Mouse (Mus musculus) forebrain, embryonic 15.5 days (tissue): ENCODE results near the gene Cryba4. TPM values are rescaled to one million over a fixed set of nuclear protein-coding genes. Genes with fewer than 3 reads are reported as not detected.

Source experiments
- ATAC-seq: fragments of 200-750 bp; cut with Nextera tagmentation; replicated peaks from 2 replicates; pipeline ENCODE4 v1.8.0; 2017; ENCODE audit warnings: mild to moderate bottlenecking, moderate TSS enrichment, moderate library complexity
- H3K27ac ChIP-seq: fragments of 300-500 bp; sonication (generic); replicated peaks from 2 replicates; pipeline ENCODE4 v1.5.1; 2015; ENCODE audit warnings: mild to moderate bottlenecking, inconsistent platforms
- H3K27me3 ChIP-seq: fragments of 300-500 bp; sonication (generic); 2 replicates; pipeline ENCODE4 v1.6.1; 2015; ENCODE audit warnings: inconsistent platforms
- H3K36me3 ChIP-seq: fragments of 300-500 bp; sonication (generic); 2 replicates; pipeline ENCODE4 v1.6.1; 2015; ENCODE audit warnings: mild to moderate bottlenecking, inconsistent platforms
- H3K4me1 ChIP-seq: fragments of 300-500 bp; sonication (generic); 2 replicates; pipeline ENCODE4 v1.6.1; 2015; ENCODE audit warnings: inconsistent platforms
- H3K4me2 ChIP-seq: fragments of 300-500 bp; sonication (generic); replicated peaks from 2 replicates; pipeline ENCODE4 v1.6.1; 2015; ENCODE audit warnings: mild to moderate bottlenecking, inconsistent platforms
- H3K4me3 ChIP-seq: fragments of 300-500 bp; sonication (generic); 2 replicates; pipeline ENCODE4 v1.5.1; 2015; ENCODE audit warnings: mild to moderate bottlenecking, inconsistent platforms
- H3K9ac ChIP-seq: fragments of 300-500 bp; sonication (generic); replicated peaks from 2 replicates; pipeline ENCODE4 v1.6.1; 2015; ENCODE audit warnings: mild to moderate bottlenecking, inconsistent platforms
- H3K9me3 ChIP-seq: fragments of 300-500 bp; sonication (generic); 2 replicates; pipeline ENCODE4 v1.6.1; 2016; ENCODE audit warnings: inconsistent platforms
- WGBS: fragments of 180-500 bp; shearing (Covaris S2); methylation state at CpG from one replicate; pipeline ENCODE4 v1.1.7; 2015; ENCODE audit warnings: mixed read lengths; 5-methylcytosine and 5-hydroxymethylcytosine counted together
- polyA plus RNA-seq: library from polyadenylated mRNA; unstranded; fragments of >200 nt; fragmentation: Nextera tagmentation; extraction: Ambion mirVana; gene quantifications from 2 replicates; pipeline ENCODE4 v1.2.1, GENCODE M21; 2015

The Cryba4 gene
- polyA plus RNA-seq, 1 experiment from 2014 or later = 1.6 TPM

DNA sequence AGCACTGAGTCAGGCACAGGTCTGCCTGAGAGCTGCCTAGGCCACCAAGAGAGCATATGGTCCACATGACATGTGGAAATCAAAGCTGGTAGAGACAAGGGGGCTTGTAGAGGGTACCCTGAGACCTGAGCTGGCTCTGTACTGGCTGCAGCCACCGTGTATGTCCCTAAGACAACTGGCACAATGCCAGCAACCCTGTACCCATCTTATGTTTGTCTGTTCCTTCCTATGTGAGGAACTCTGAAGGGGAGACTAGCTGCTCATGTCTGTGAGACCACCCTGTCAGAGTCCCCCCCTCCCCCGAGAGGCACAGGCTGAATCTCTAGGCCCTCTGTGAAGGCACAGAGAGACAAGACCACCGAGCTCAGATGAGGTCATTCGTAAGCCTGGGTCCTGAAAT, 33.6 kb downstream of the Cryba4 start:
- H3K4me1 ChIP-seq = peaks cover 43% of the 10 kb centered on the region

GRCm38 (mm10) chr5:112217031-112217430, 35.3 kb downstream of the Cryba4 start:
- no peak overlapping the region for H3K9ac ChIP-seq
- peak overlapping the region; percentile 16; the same call in 1 of the 2 replicates for H3K27ac ChIP-seq
- H3K4me1 ChIP-seq = peaks cover 55% of the 10 kb centered on the region
- no peaks in the 10 kb centered on the region for H3K9me3 ChIP-seq
- H3K27me3 ChIP-seq = no peaks in the 10 kb centered on the region
- H3K36me3 ChIP-seq = peaks cover 33% of the 10 kb centered on the region
- 45% methylated on average over 22 of the region's 22 CpGs for WGBS
- H3K4me3 ChIP-seq = no peak overlapping the region
- no peak overlapping the region for H3K4me2 ChIP-seq
- ATAC-seq = no peak

More for the DNA sequence above, 33.6 kb downstream of the Cryba4 start:
- Histone ChIP-seq H3K4me3 (no peak overlapping the region), H3K9me3 (no peaks in the 10 kb centered on the region), H3K27ac (no peak overlapping the region), H3K27me3 (no peaks in the 10 kb centered on the region), H3K4me2 (no peak overlapping the region), H3K9ac (no peak overlapping the region), H3K36me3 (peaks cover 43% of the 10 kb centered on the region)
- ATAC-seq = no peak
- 49% methylated on average over 4 of the region's 4 CpGs for WGBS

GRCm38 (mm10) chr5:112216335-112216734, 36.0 kb downstream of the Cryba4 start:
- Histone ChIP-seq H3K9me3 (no peaks in the 10 kb centered on the region), H3K27ac (peak overlapping the region; percentile 25; the same call in 1 of the 2 replicates), H3K4me3 (no peak overlapping the region), H3K36me3 (peaks cover 27% of the 10 kb centered on the region), H3K4me1 (peaks cover 55% of the 10 kb centered on the region), H3K9ac (no peak overlapping the region), H3K4me2 (no peak overlapping the region), H3K27me3 (no peaks in the 10 kb centered on the region)
- no peak for ATAC-seq
- 47% methylated on average over 7 of the region's 7 CpGs for WGBS

GRCm38 (mm10) chr5:112215801-112216251, 36.5 kb downstream of the Cryba4 start:
- H3K9ac ChIP-seq = 0 out of 2 replicates have a peak overlapping the region, but pooled peaks have one; percentile 4
- peak overlapping the region; percentile 72 for H3K27ac ChIP-seq
- H3K4me2 ChIP-seq = peak overlapping the region; percentile 10; the same call in 1 of the 2 replicates
- 19% methylated on average over 9 of the region's 9 CpGs for WGBS
- H3K36me3 ChIP-seq = peaks cover 25% of the 10 kb centered on the region
- H3K4me1 ChIP-seq = peaks cover 55% of the 10 kb centered on the region
- no peak overlapping the region for H3K4me3 ChIP-seq
- H3K27me3 ChIP-seq = no peaks in the 10 kb centered on the region
- H3K9me3 ChIP-seq = no peaks in the 10 kb centered on the region
- ATAC-seq = 0 out of 2 replicates have a peak, but pooled peaks have one; percentile 1

- 0 out of 2 replicates have a peak overlapping the region, but pooled peaks have one; percentile 4 for H3K9ac ChIP-seq
- H3K36me3 ChIP-seq = peaks cover 21% of the 10 kb centered on the region
- H3K4me3 ChIP-seq = no peak overlapping the region
- peak; percentile 30 for ATAC-seq
- 2% methylated on average over 12 of the region's 12 CpGs for WGBS
- H3K4me1 ChIP-seq = peaks cover 55% of the 10 kb centered on the region
- peak overlapping the region; percentile 10; the same call in 1 of the 2 replicates for H3K4me2 ChIP-seq
- H3K9me3 ChIP-seq = no peaks in the 10 kb centered on the region
- peak overlapping the region; percentile 72 for H3K27ac ChIP-seq
- H3K27me3 ChIP-seq = no peaks in the 10 kb centered on the region
Measured at GRCm38 (mm10) chr5:112215291-112215751, 37.0 kb downstream of the Cryba4 start.

DNA sequence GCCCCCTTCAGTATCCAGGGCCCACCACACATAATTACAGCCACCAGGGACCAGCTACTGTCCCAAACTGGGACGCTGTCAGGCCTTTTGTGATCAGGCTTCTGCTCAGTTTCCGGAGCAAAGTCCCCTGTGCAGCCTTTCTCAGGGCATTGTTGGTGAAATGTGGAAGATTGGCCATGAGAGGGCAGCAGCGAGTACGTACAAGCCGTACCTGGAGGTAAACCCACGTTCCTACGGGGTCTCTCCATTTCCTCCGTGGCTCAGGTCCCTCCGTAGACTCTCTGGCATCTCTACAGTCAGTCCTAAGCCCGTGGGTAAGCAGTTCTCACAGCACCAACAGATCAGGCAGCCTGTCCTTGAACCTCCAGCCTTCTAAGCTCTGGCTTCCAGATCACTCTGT, 37.9 kb downstream of the Cryba4 start:
- H3K27ac ChIP-seq = peak overlapping the region; percentile 72
- peaks cover 12% of the 10 kb centered on the region for H3K36me3 ChIP-seq
- H3K9me3 ChIP-seq = no peaks in the 10 kb centered on the region
- H3K4me2 ChIP-seq = peak overlapping the region; percentile 12; the same call in 1 of the 2 replicates
- ATAC-seq = peak; percentile 39
- H3K4me1 ChIP-seq = peaks cover 50% of the 10 kb centered on the region
- no peaks in the 10 kb centered on the region for H3K27me3 ChIP-seq
- H3K9ac ChIP-seq = 0 out of 2 replicates have a peak overlapping the region, but pooled peaks have one; percentile 20
- no peak overlapping the region for H3K4me3 ChIP-seq
- under 1% methylated on average over 10 of the region's 10 CpGs for WGBS

- Histone ChIP-seq H3K27me3 (no peaks in the 10 kb centered on the region), H3K4me1 (peaks cover 48% of the 10 kb centered on the region), H3K4me3 (no peak overlapping the region), H3K9ac (0 out of 2 replicates have a peak overlapping the region, but pooled peaks have one; percentile 20), H3K4me2 (peak overlapping the region; percentile 24), H3K27ac (peak overlapping the region; percentile 72), H3K9me3 (no peaks in the 10 kb centered on the region), H3K36me3 (peaks cover 4% of the 10 kb centered on the region; the same call in 1 of the 2 replicates)
- WGBS = 19% methylated on average over 19 of the region's 19 CpGs
- peak; percentile 49 for ATAC-seq
Measured at GRCm38 (mm10) chr5:112213331-112214240, 38.7 kb downstream of the Cryba4 start.

DNA sequence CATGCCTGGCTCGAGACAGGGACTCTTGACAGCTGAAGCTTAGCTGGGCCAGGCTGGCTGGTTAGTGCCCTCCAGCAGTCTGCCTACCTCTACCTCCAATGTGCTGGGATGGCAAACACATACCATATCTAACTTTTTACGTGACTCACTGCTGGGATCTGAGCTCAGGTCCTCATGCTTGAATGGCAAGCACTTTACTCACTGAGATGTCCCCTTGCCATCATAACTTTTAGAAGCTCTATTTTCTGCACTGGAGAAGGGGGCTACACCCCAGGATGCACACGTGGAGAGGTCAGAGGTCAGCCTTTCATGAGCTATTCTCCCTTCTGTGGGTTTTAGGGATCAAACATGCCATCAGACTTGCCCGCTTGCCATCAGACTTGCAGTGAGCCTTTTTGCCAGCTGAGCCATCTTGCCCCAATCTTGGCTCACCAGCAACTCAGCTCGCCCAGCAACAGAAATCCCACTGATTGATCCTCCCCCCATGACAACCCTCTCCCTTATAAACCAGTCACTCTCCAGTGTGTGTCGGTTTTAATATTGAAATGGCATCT, 39.5 kb downstream of the Cryba4 start:
- Histone ChIP-seq H3K27ac (peak overlapping the region; percentile 72), H3K27me3 (no peaks in the 10 kb centered on the region), H3K9me3 (no peaks in the 10 kb centered on the region), H3K4me2 (peak overlapping the region; percentile 24; the same call in 1 of the 2 replicates), H3K4me3 (no peak overlapping the region), H3K4me1 (peaks cover 48% of the 10 kb centered on the region), H3K9ac (no peak overlapping the region), H3K36me3 (no peaks in the 10 kb centered on the region)
- WGBS = 52% methylated on average over 6 of the region's 6 CpGs
- ATAC-seq = no peak

GRCm38 (mm10) chr5:112211911-112212310, 40.4 kb downstream of the Cryba4 start:
- Histone ChIP-seq H3K4me3 (no peak overlapping the region), H3K4me2 (no peak overlapping the region), H3K9me3 (no peaks in the 10 kb centered on the region), H3K27me3 (no peaks in the 10 kb centered on the region), H3K4me1 (peaks cover 42% of the 10 kb centered on the region), H3K36me3 (no peaks in the 10 kb centered on the region), H3K27ac (no peak overlapping the region), H3K9ac (no peak overlapping the region)
- WGBS = 86% methylated on average over 7 of the region's 7 CpGs
- no peak for ATAC-seq

GRCm38 (mm10) chr5:112210104-112210503, 42.2 kb downstream of the Cryba4 start:
- 25% methylated on average over 8 of the region's 8 CpGs for WGBS
- no peak overlapping the region for H3K27ac ChIP-seq
- no peaks in the 10 kb centered on the region for H3K27me3 ChIP-seq
- H3K4me3 ChIP-seq = no peak overlapping the region
- no peak overlapping the region for H3K4me2 ChIP-seq
- H3K36me3 ChIP-seq = no peaks in the 10 kb centered on the region
- H3K9ac ChIP-seq = no peak overlapping the region
- H3K4me1 ChIP-seq = peaks cover 28% of the 10 kb centered on the region
- H3K9me3 ChIP-seq = no peaks in the 10 kb centered on the region
- peak; percentile 27; the same call in 1 of the 2 replicates for ATAC-seq

DNA sequence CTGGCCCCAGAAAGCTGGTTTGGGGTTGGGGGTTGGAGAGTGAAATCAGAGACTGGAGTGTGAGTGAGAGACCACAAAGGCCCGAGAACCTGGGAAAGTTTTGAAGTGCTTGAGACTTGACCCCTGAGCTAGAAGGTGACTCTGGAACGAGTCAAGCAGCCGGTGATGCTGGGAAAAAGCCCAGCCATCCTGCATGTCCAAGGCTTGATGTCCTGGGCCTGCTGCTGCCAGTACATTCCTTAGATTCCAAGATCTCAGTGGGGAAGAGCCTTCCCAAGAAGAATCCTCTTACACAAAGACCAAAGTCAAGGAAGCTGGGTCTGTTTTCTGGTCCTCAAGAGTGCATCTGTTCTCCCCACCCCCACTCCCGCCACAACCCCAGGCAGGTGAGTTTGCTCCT, 44.0 kb downstream of the Cryba4 start:
- H3K4me1 ChIP-seq = peaks cover 10% of the 10 kb centered on the region
- H3K9ac ChIP-seq = no peak overlapping the region
- 52% methylated on average over 4 of the region's 4 CpGs for WGBS
- no peaks in the 10 kb centered on the region for H3K36me3 ChIP-seq
- H3K4me2 ChIP-seq = no peak overlapping the region
- H3K9me3 ChIP-seq = no peaks in the 10 kb centered on the region
- no peak overlapping the region for H3K4me3 ChIP-seq
- no peaks in the 10 kb centered on the region for H3K27me3 ChIP-seq
- no peak for ATAC-seq
- no peak overlapping the region for H3K27ac ChIP-seq
